Mouse (Mus musculus) left cerebral cortex, postnatal 14 days (tissue): ENCODE results near the gene Shroom1. TPM values are rescaled to one million over a fixed set of nuclear protein-coding genes. Genes with fewer than 3 reads are reported as not detected.

ENCODE experiments used
- DNase-seq, 2 experiments: peaks; one replicate each; pipeline ENCODE4 v3.0.0; 2021 to 2022; ENCODE audit warnings: low spot score in 2 of 2, mixed read lengths in 1 of 2
- intact Hi-C: fragments of 180-260 bp; cut with DNase I; formaldehyde crosslinking; loops from one replicate; pipeline ENCODE4 v1.15.1; 2025
- total RNA-seq, 2 experiments: library from RNA; stranded (reverse); gene quantifications; 2 replicates each; pipeline ENCODE4 v1.2.3; 2021

The Shroom1 gene
- total RNA-seq, 2 experiments from 2014 or later: 3.8 to 4.6 TPM

GRCm38 (mm10) chr11:53441921-53442320 lies 15.1 kb upstream of the Shroom1 start:
- no peak for DNase-seq
- intact Hi-C loops: no loop called here

DNA sequence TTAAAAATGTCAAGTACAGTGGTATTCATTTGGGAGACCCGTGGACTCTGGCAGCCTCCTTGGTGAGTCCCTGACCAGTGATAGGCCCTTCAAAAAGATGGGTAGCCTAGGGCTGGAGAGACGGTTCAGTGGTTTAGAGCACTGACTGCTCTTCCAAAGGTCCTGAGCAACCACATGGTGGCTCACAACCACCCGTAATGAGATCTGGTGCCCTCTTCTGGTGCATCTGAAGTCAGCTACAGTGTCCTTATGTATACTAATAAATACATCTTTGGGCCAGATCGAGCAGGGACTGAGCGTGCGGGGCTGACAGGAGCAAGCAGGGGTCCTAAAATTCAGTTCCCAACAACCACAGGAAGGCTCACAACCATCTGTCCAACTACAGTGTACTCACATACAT lies 13.1 kb upstream of the Shroom1 start:
- DNase-seq: peak in 1 of 2 experiments; percentile 34
- intact Hi-C loops: no loop called here

- intact Hi-C loops: no loop called here
- no peak for DNase-seq
Measured at GRCm38 (mm10) chr11:53445562-53445961, 11.4 kb upstream of the Shroom1 start.

GRCm38 (mm10) chr11:53446183-53446582 lies 10.8 kb upstream of the Shroom1 start:
- DNase-seq: no peak
- intact Hi-C loops: no loop called here

- intact Hi-C loops: no loop called here
- DNase-seq: no peak
Measured at GRCm38 (mm10) chr11:53447996-53448395, 9.0 kb upstream of the Shroom1 start.

GRCm38 (mm10) chr11:53448529-53448928 lies 8.5 kb upstream of the Shroom1 start:
- DNase-seq: peak in 1 of 2 experiments; percentile 35
- intact Hi-C loops: no loop called here

DNA sequence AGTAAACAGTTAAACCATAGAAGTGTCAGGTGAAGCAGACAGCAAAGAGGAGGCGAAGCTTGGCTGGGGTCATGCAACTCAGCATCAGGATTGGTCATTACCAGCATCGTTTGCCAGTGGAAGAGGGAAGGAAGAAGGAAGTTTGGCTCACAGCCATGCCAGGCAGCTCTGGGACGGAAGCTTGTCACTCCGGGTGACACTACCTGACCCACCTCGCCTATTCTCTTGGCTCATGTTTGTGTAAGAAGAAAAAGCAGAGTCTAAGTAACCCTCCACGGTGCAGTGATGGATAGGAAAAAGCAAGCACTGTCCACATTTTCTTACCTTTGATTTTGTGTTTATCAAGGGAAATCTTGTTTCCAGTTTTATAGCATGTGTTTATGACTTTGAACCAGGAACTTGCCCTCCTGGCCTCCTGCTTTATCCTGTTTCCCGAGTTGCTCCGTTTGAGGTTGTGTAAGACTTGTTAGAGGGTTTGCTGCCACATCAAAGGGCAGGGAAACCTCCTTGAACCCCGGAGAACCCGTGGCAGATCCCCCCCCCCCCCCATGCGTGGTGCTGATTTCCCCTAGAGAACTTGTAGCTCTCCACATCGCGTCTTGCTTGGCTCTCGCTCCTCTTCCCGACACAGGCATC lies 6.8 kb upstream of the Shroom1 start:
- intact Hi-C loops: no loop called here
- no peak for DNase-seq

DNA sequence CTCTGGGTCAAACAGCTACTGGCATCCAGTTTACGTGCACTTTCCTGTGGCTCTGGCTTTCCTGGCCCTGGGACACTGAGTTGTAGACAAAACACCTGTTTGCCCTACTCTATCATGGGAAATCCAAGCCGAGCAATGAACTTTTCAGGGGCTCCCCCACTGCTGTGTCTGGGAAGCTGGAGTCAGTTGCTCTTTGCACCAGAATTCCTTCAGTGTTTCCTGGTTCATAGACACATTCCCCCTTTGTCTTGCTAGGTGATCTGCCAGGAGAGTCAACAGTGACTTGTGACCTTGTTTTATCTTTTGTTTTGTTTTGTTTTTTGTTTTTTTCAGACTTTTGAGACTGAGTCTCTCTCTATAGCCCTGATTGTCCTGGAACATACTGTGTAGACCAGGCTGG lies 5.6 kb upstream of the Shroom1 start:
- no peak for DNase-seq
- intact Hi-C loops: no loop called here

DNA sequence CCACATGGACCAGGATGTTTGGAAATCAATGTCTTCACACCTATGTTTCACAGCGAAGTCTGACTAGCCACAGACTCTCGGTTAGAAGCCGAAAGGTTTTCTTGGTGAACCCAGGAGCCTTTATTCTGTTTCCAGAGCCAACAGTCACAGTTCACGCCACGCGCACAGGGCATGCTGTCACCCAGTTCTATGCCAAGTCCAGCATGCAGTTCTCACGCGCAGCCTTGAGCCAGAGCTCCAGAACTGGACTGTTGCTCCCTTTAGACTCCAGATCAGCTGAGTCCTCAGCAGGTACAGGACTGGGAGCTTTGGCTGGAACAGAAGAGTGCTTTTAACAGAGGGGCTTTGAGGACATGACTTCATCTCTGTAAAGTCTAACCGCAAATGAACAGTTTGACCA lies 4.6 kb upstream of the Shroom1 start:
- intact Hi-C loops: no loop called here

GRCm38 (mm10) chr11:53453031-53453430 lies 4.0 kb upstream of the Shroom1 start:
- no peak for DNase-seq
- intact Hi-C loops: no loop called here

More for the DNA sequence above, 4.6 kb upstream of the Shroom1 start:
- no peak for DNase-seq

- no peak for DNase-seq
- intact Hi-C loops: no loop called here
Measured at GRCm38 (mm10) chr11:53457372-53457954, 458 bp downstream of the Shroom1 start.

DNA sequence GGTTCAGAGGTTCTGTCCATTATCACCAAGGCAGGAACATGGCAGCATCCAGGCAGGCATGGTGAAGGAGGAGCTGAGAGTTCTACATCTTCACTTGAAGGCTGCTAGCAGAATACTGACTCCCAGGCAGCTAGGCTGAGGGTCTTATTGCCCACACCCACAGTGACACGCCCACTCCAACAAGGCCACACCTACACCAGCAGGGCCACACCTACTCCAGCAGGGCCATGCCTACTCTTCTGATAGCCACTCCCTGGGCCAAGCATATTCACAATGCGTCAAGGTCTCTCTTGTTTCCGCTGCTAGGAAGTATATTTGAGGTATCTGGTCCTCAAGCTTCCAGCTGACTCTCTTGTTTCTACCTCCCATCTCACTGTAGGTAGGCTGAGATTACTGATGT lies 2.0 kb downstream of the Shroom1 start:
- intact Hi-C loops: no loop called here
- no peak for DNase-seq

- intact Hi-C loops: no loop called here
- no peak for DNase-seq
Measured at GRCm38 (mm10) chr11:53460192-53460591, 3.2 kb downstream of the Shroom1 start.

DNA sequence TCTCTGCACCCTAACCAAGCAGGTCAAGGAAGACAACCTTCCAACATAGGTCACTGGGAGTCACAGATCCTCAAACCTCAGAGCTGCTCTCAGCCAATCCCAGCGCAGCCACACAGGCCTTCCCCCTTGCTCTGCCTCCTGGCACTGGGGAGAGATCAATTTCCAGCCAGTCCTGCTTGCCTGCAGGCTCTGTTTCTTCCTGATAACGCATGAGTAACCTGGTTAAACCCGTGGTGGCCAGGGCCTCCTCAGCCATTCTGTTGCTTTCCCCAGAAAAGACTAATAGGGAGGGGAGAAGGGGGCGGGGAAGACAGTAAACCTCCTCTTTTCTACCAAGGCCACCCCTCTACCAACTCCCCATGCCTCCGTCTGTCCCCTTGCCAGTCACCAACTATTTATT lies 4.7 kb downstream of the Shroom1 start:
- intact Hi-C loops: no loop called here
- no peak for DNase-seq

- peak in 1 of 2 experiments; percentile 65 for DNase-seq
- intact Hi-C loops: no loop called here
Measured at GRCm38 (mm10) chr11:53463551-53464424, 6.8 kb downstream of the Shroom1 start.

DNA sequence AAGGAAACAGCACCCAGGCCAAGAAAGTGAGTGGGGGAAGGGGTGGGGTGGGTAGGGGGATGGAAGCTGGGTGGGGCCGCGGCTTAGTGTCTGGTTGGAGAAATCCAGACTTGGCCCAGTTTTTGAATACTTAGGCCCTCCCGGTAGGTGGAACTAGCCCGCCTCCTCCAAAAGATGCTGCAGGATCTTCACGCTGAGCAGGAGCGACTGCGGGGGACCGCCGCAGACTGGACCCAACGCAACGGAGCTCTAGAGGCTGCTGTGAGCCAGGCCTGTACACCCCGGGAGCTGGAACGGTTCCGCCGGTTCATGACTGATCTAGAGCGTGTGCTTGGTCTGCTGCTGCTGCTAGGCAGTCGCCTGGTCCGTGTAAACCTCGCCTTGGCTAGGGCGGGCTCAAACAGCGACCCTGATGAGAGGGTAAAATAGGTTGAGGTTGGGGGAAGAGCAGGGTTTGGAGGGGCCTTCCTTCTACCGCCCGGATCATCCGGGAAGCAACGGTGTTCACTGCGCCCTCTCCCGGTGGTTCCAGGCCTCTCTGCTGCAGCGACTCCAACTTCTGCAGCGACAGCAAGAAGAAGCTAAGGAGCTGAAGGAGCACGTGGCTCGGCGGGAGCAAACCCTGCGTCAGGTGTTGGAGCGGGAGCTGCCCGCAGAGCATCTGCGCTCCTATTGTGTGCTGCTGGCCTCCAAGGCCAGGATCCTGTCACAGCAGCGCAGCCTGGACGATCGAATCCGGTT lies 9.4 kb downstream of the Shroom1 start:
- intact Hi-C loops: loop anchor here (5.0 kb wide), 2 partner anchors 34 to 271 kb away; partner anchors contain the start of genes Gdf9 and Uqcrq
- peak; percentile 89 to 91 for DNase-seq

DNA sequence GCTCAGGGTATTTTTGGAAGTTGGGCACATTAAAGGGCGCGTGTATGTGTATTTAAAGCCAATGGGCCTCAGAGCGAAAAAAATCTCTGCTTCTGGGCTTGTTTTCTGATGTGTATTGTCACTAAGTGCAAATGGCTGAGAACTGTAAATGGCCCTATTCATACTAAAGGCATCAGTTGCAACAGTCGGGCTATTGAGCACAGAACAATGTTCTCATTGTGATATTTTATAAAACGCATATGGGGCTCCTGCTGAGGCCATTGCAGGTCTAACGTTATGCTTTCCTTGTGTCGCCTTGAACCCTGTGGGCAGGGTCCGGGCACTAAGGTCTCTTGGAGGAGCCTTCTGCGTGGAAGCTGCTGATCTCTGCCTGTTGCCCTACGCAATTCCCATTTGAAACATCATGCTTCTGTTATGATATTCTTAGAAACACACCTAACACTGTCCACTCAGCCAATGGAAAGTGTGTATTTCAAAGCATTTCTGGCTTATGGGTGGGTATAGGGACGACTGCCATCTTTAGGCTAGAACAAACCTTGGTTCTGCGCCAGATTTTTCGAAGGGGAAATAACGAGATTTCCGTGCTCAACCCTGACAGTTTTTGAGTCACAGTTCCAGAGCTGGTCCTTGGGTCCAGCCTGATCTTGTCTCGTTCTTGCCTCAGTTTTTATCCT lies 12.4 kb downstream of the Shroom1 start:
- intact Hi-C loops: loop anchor here (5.0 kb wide), 2 partner anchors 37 to 268 kb away; partner anchors contain the start of genes Gdf9 and Uqcrq

DNA sequence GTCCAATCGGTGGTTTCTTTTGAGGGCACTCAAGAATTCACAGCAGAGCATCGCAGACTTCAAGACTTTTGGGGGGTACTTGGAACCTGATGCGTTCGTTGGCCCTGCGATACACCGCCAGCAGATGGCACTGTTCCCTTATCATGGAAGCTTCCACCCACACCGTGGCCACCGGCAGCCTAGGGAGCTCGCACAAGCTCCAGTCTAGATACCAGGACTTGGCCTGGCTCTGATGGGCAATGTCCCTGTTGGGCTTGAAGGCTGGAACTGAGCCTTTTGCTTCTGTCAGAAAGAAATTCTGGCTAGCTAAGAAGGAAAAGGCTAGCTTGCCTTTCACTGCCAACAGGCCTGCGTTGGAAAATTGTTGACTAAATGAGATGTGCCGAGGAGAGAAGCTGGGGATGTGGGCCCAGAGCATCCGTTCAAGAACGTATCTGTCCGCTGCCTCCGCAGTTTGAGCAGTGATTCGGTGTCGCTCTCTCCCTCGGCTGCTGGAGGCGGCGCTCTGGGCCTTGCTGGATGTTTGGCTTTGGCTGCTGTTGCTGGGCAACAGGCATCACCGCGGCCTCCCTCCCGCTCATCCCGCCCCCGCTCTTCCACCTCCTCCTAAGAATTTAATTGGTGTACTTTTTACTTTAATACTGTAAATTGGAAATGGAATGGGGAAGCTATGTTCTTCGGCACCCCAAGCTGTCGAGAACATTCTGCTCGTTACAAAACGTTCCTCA lies 13.1 kb downstream of the Shroom1 start, which contains the start of gene Gm9837:
Gene Gm9837 (minus strand): TSS at position 512 of the 728 bp plus-strand sequence.
- intact Hi-C loops: loop anchor here (2.0 to 5.0 kb wide), 4 partner anchors 38 to 267 kb away; partner anchors contain the start of genes Gdf9 and Uqcrq
- peak; percentile 96 to 97 for DNase-seq

More for the DNA sequence above, 12.4 kb downstream of the Shroom1 start:
- peak in 1 of 2 experiments; percentile 89 for DNase-seq
